Mouse (Mus musculus): Measurements from ENCODE around the gene Plxnb1. TPM values are rescaled to one million over a fixed set of nuclear protein-coding genes. Genes with fewer than 3 reads are reported as not detected.
A peak's percentile ranks its signal among the peaks of the same experiment; 100 is the strongest.

Gene Plxnb1
- 10 to 100 TPM; 21.6 to 25.9 (median 22.9) TPM for total RNA-seq (2022)

GRCm38 (mm10) chr9:109095137-109095982, at the start of gene Plxnb1:
Gene Plxnb1 (plus strand): TSS chr9:109095389.
- DNase-seq (ENCODE audit: low spot score), result no peak

GRCm38 (mm10) chr9:109046306-109046705, 48.9 kb upstream of the Plxnb1 start:
- DNase-seq (ENCODE audit: low spot score), result peak; percentile 57

GRCm38 (mm10) chr9:109049316-109049715, 45.9 kb upstream of the Plxnb1 start:
- no peak for DNase-seq (ENCODE audit: low spot score)

GRCm38 (mm10) chr9:109049996-109050673, 45.1 kb upstream of the Plxnb1 start:
- no peak for DNase-seq (ENCODE audit: low spot score)

- DNase-seq (ENCODE audit: low spot score), result no peak
Measured at GRCm38 (mm10) chr9:109050674-109050997, 44.6 kb upstream of the Plxnb1 start.

DNA sequence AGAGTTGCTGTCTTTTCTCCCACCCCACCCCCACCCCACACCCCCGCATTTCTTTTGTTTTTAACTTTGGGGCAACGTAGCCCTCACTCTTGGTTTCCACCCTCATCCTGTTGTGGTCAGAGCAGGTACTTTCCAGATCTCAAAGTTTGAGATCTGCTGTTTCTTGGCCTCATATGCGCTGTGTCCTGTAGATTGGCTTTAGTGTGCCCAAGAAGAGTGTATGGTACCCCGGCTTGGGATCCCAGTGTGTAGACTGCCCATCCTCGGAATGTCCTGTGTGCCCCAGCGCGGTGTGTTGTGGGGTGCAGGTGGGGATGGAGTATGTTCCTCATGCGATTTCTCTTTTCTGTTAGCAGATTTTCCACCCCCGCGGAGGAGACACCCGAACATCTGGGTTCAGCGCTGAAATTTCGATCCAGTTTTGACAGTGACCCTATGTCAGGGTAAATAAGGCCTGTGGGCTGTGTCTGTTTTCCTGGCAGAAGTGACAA, 44.1 kb upstream of the Plxnb1 start:
- no peak for DNase-seq (ENCODE audit: low spot score)

GRCm38 (mm10) chr9:109051651-109052489, 43.3 kb upstream of the Plxnb1 start:
- DNase-seq (ENCODE audit: low spot score), result no peak

GRCm38 (mm10) chr9:109052490-109053260, 42.5 kb upstream of the Plxnb1 start:
- no peak for DNase-seq (ENCODE audit: low spot score)

DNA sequence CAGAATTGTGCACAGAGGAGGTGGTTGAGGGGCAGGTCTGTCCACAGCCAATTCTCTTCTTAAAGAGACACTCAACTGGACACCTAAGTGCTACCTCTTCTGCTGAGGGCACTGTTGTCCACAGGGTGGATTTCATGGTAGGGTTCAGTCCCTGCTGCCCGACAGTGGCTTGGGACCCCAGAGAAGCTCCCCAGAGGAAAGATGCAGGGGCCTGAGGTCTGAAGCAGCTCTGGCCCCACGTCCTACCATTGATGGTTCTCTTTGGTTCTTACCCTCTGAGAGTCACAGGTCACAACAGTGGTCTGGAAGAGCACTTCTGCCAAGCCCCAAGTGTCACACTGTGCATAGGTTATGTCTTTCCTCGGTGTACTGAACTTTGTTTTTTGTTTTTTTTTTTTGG, 41.8 kb upstream of the Plxnb1 start:
- DNase-seq (ENCODE audit: low spot score), result no peak

GRCm38 (mm10) chr9:109053851-109054250, 41.3 kb upstream of the Plxnb1 start:
- DNase-seq (ENCODE audit: low spot score), result no peak

DNA sequence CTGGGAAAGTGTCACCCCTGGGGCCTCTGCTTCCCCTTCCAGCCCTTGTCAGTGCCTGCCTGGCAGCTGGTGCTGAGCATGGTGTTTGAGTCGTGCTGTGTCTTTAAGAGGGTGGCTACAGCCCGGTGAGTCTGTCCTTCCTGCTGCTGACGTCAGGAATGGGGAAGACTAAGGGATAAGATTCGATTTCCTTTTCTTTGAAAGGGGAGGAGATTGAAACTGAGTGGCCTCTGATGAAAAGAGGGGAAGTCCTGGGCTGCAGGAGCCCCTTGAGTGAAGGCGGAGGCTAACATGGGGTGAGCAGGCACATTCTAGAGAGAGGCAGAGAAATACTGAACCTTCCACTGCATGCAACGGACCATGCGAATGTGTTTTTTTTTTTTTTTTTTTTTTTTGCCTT, 40.5 kb upstream of the Plxnb1 start:
- DNase-seq (ENCODE audit: low spot score), result peak; percentile 87

GRCm38 (mm10) chr9:109055271-109056030, 39.7 kb upstream of the Plxnb1 start:
- no peak for DNase-seq (ENCODE audit: low spot score)

GRCm38 (mm10) chr9:109056081-109056690, 39.0 kb upstream of the Plxnb1 start:
- no peak for DNase-seq (ENCODE audit: low spot score)

GRCm38 (mm10) chr9:109056916-109057315, 38.3 kb upstream of the Plxnb1 start:
- DNase-seq (ENCODE audit: low spot score), result no peak

GRCm38 (mm10) chr9:109057543-109057942, 37.6 kb upstream of the Plxnb1 start:
- peak; percentile 46 for DNase-seq (ENCODE audit: low spot score)

GRCm38 (mm10) chr9:109058006-109058765, 37.0 kb upstream of the Plxnb1 start:
- DNase-seq (ENCODE audit: low spot score), result no peak

- DNase-seq (ENCODE audit: low spot score), result peak; percentile 92
Measured at GRCm38 (mm10) chr9:109059136-109059903, 35.9 kb upstream of the Plxnb1 start, which contains the start of gene Trex1. Gene Trex1 (minus strand): TSS chr9:109059734.

DNA sequence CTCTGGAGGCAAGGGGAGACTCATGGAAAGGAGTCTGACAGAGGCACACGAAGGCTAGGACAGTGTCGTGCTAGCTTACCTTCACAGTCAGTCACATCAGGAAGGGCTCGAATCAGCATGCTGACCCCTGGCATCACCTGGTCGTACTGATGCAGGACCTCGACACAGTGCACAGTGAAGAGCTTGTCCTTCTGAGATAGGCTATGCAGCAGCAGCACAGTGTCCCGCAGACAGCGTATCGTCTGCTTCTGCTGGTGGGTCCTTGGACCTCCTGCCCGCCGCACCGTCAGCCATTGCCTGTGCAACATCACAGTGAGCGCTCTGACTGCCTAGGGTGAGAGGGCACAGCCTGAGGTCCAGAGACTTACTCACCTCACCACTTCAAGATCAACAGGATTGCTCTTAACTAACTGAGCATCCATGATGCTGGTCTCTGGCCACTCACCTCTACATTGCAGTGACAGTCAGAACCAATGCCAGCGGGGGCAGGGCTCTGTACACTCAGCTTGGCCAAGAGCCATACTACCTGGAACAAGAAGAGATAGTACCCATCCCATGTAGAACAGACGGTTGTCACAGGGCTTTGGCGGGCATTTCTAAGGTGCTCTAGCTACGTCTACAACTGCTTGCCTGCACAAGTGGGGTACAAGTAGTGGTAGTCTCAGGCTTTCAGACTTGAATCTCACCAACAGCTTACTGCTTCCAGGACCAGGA, 34.8 kb upstream of the Plxnb1 start:
- no peak for DNase-seq (ENCODE audit: low spot score)

All from heart, adult 8-10 months (tissue).